Mouse (Mus musculus) embryo, embryonic 11 days (tissue): ENCODE measurements at regions not wholly inside any gene's neighbourhood (a gene's known extent, or its start where the extent isn't known, plus 50 kb on each side); places are given as distances from the start of the nearest gene placed in this dataset.

Experiments used
- DNase-seq: peaks from one replicate; pipeline ENCODE4 v3.0.0-alpha.2; 2015

GRCm38 (mm10) chr3:120733332-120733731 lies 438.2 kb downstream of the Rwdd3 start:
- DNase-seq, result no peak

- no peak for DNase-seq
Observed at GRCm38 (mm10) chr3:120732391-120732790, 439.1 kb downstream of the Rwdd3 start.

GRCm38 (mm10) chr3:120731287-120731686 lies 440.2 kb downstream of the Rwdd3 start:
- DNase-seq, result peak; percentile 4

- DNase-seq, result no peak
Observed at GRCm38 (mm10) chr3:120730225-120730624, 441.3 kb downstream of the Rwdd3 start.

- peak; percentile 45 for DNase-seq
Observed at GRCm38 (mm10) chr3:120729671-120730070, 441.8 kb downstream of the Rwdd3 start.

- no peak for DNase-seq
Observed at GRCm38 (mm10) chr3:120685227-120685626, 486.3 kb downstream of the Rwdd3 start.

- no peak for DNase-seq
Observed at GRCm38 (mm10) chr3:120675906-120676305, 495.6 kb downstream of the Rwdd3 start.

GRCm38 (mm10) chr3:120668654-120669053 lies 502.8 kb downstream of the Rwdd3 start:
- DNase-seq, result no peak

GRCm38 (mm10) chr3:120662521-120662920 lies 509.0 kb downstream of the Rwdd3 start:
- no peak for DNase-seq

GRCm38 (mm10) chr3:120660776-120661175 lies 510.7 kb downstream of the Rwdd3 start:
- DNase-seq, result no peak

GRCm38 (mm10) chr3:120649047-120649868 lies 522.2 kb downstream of the Rwdd3 start:
- DNase-seq, result no peak

- no peak for DNase-seq
Observed at GRCm38 (mm10) chr3:120648391-120648790, 523.1 kb downstream of the Rwdd3 start.

GRCm38 (mm10) chr3:120636669-120637305 lies 534.7 kb downstream of the Rwdd3 start:
- DNase-seq, result no peak

GRCm38 (mm10) chr3:120618358-120618757 lies 553.1 kb downstream of the Rwdd3 start:
- no peak for DNase-seq

- DNase-seq, result no peak
Observed at GRCm38 (mm10) chr3:120594226-120594625, 577.3 kb downstream of the Rwdd3 start.

- no peak for DNase-seq
Observed at GRCm38 (mm10) chr3:120591183-120591582, 580.3 kb downstream of the Rwdd3 start.

GRCm38 (mm10) chr3:120570806-120571425 lies 600.6 kb downstream of the Rwdd3 start:
- no peak for DNase-seq

GRCm38 (mm10) chr3:120541556-120542476 lies 629.7 kb downstream of the Rwdd3 start:
- DNase-seq, result peak; percentile 22

GRCm38 (mm10) chr3:120533901-120534300 lies 637.6 kb downstream of the Rwdd3 start:
- DNase-seq, result no peak

GRCm38 (mm10) chr3:120531880-120532580 lies 639.5 kb downstream of the Rwdd3 start:
- DNase-seq, result no peak

- no peak for DNase-seq
Observed at GRCm38 (mm10) chr3:120511651-120512050, 659.8 kb downstream of the Rwdd3 start.

GRCm38 (mm10) chr3:120498937-120499336 lies 672.6 kb downstream of the Rwdd3 start:
- DNase-seq, result no peak
